Mouse (Mus musculus) thymus, adult 18-20 months (tissue): ENCODE results near the gene Men1.
"Not testable (repeated sequence)": the region's sequence is repeated elsewhere in the genome, so short reads cannot be mapped to it uniquely, and the experiment has no call there.

Source experiments
- DNase-seq, 2 experiments: peaks; one replicate each; pipeline ENCODE4 v3.0.0; 2022; ENCODE audit warnings: mixed read lengths in 2 of 2

Men1 gene

GRCm38 (mm10) chr19:6334673-6335457, at the start of gene Men1:
Gene Men1 (plus strand): TSS chr19:6334979.
- peak; percentile 86 to 89 for DNase-seq

- no peak for DNase-seq
These were observed 49.6 kb upstream of the Men1 start for GRCm38 (mm10) chr19:6285226-6285625.

GRCm38 (mm10) chr19:6285632-6286433, 48.9 kb upstream of the Men1 start:
- DNase-seq, result no peak

GRCm38 (mm10) chr19:6286434-6287401, 48.1 kb upstream of the Men1 start:
- DNase-seq, result no peak

GRCm38 (mm10) chr19:6288236-6288894, 46.4 kb upstream of the Men1 start:
- DNase-seq, result no peak

GRCm38 (mm10) chr19:6289696-6290238, 45.0 kb upstream of the Men1 start:
- no peak for DNase-seq

- DNase-seq, result not testable (repeated sequence)
These were observed 44.1 kb upstream of the Men1 start for GRCm38 (mm10) chr19:6290720-6291116.

GRCm38 (mm10) chr19:6291117-6291781, 43.5 kb upstream of the Men1 start:
- no peak for DNase-seq

GRCm38 (mm10) chr19:6292262-6292661, 42.5 kb upstream of the Men1 start:
- DNase-seq, result no peak

- DNase-seq, result no peak
These were observed 40.5 kb upstream of the Men1 start for GRCm38 (mm10) chr19:6294301-6294700.

- no peak for DNase-seq
These were observed 38.1 kb upstream of the Men1 start for GRCm38 (mm10) chr19:6296551-6297210.

- DNase-seq, result no peak
These were observed 37.1 kb upstream of the Men1 start for GRCm38 (mm10) chr19:6297641-6298040.

- DNase-seq, result no peak
These were observed 35.8 kb upstream of the Men1 start for GRCm38 (mm10) chr19:6299003-6299402.

- DNase-seq, result no peak
These were observed 35.1 kb upstream of the Men1 start for GRCm38 (mm10) chr19:6299450-6300267.

GRCm38 (mm10) chr19:6300402-6300841, 34.4 kb upstream of the Men1 start:
- DNase-seq, result no peak

GRCm38 (mm10) chr19:6302114-6302513, 32.7 kb upstream of the Men1 start:
- no peak for DNase-seq

GRCm38 (mm10) chr19:6302522-6302921, 32.3 kb upstream of the Men1 start:
- peak in 1 of 2 experiments; percentile 35 for DNase-seq

GRCm38 (mm10) chr19:6303831-6304230, 30.9 kb upstream of the Men1 start:
- no peak for DNase-seq

- DNase-seq, result peak; percentile 72 to 79
These were observed 29.8 kb upstream of the Men1 start for GRCm38 (mm10) chr19:6304787-6305516.
